Mouse (Mus musculus): Measurements from ENCODE around the gene Vps4a.

- TF ChIP-seq CTCF (IDR thresholded peaks at IDR 0.05; ENCODE audit: low read depth), result no peak
- no peak for TF ChIP-seq EP300 (optimal IDR thresholded peaks at IDR 0.05)
Observed at GRCm38 (mm10) chr8:107049480-107049879, 18.5 kb downstream of the Vps4a start.
